Comparison of ENCODE assay signal across 24 mouse cellular contexts in the genomic region with DNA sequence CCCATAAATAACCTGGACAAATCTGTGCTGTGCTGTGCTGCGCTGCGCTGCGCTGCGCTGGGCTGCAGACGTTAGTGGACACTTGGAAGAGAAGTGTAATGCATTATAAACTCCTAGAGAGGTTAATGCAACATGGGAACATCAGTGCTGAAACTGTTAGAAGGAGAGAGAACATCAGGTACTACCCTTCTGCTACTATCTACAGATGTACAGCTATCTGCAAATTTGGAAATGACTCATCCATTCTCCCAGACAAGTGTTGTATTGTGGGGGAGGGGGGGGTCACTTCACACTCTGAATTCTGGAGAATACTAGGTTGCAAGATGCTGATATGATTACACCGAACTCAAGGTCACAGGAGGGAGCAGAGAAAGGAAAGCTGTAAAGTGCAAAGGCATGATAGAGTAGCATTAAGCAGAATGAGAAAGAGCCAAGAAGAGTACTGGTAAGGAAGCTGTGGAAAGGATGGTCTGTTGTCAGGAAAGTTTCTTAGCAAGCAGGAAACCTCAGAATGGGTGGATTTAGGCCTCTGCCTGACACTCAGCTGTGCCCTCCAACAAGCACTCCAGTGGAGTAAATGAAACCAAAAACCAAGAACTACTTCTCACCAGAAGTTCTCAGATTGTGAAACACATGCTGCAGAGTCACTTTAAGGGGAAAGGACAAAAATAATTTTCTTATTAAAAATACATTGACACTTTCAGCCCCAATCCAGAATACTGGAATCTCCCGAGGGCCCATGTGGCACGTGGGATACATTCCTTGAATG.
DNase-seq lines count a peak whose midpoint lies in the region; ATAC-seq and TF ChIP-seq lines count a peak whose summit lies in the region.
"Had no signal": no experiment of that assay in that cellular context is flagged by ENCODE, and none has a peak within 500 bp of the region (broad histone marks: within the 10 kb centered on the region; RNA-seq: fewer than 3 reads in every experiment).

No protein-coding gene starts in this region.

- H3K4me2 ChIP-seq in lung, postnatal 0 days (replicated peaks; ENCODE audit: low read depth, low read length): no peak overlapping the region
- H3K4me2 ChIP-seq in myocyte (ENCODE audit: low read depth): peak overlapping the region; percentile 24
- no peak overlapping the region for H3K4me2 ChIP-seq in hindbrain, embryonic 16.5 days (ENCODE audit: low read length)
- H3K4me2 ChIP-seq: embryonic facial prominence, embryonic 12.5 days; forebrain, embryonic 12.5 days; heart, embryonic 12.5 days; hindbrain, embryonic 14.5 days; limb, embryonic 12.5 days; liver, embryonic 12.5 days; midbrain, embryonic 13.5 days had no signal

- no peaks in the 10 kb centered on the region for H3K9me3 ChIP-seq in lung, postnatal 0 days (ENCODE audit: low read length)
- H3K9me3 ChIP-seq in hindbrain, embryonic 16.5 days (ENCODE audit: control insufficient read depth, low read length): no peaks in the 10 kb centered on the region
- H3K9me3 ChIP-seq: embryonic facial prominence, embryonic 12.5 days; forebrain, embryonic 12.5 days; heart, embryonic 12.5 days; limb, embryonic 12.5 days; liver, embryonic 12.5 days; midbrain, embryonic 13.5 days had no signal

- 75% methylated on average over 8 of the region's 8 CpGs for WGBS in lung, postnatal 0 days
- 84% methylated on average over 8 of the region's 8 CpGs for WGBS in hindbrain, embryonic 16.5 days

- H3K79me2 ChIP-seq in myocyte (ENCODE audit: control insufficient read depth, insufficient read depth): no peaks in the 10 kb centered on the region

- TF ChIP-seq CTCF in lung, postnatal 0 days (IDR thresholded peaks at IDR 0.05): no peak

- no peak overlapping the region for H3K4me3 ChIP-seq in lung, postnatal 0 days (ENCODE audit: low read depth, low read length)
- H3K4me3 ChIP-seq in myocyte: no peak overlapping the region
- H3K4me3 ChIP-seq in hindbrain, embryonic 16.5 days (ENCODE audit: low read length): no peak overlapping the region
- H3K4me3 ChIP-seq: embryonic facial prominence, embryonic 12.5 days; forebrain, embryonic 12.5 days; gastrocnemius, adult 2 months; heart, embryonic 12.5 days; limb, embryonic 12.5 days; liver, embryonic 12.5 days; megakaryocyte, embryonic 14.5 days; midbrain, embryonic 13.5 days had no signal

- no peaks in the 10 kb centered on the region for H3K4me1 ChIP-seq in lung, postnatal 0 days (ENCODE audit: insufficient read depth, low read depth, low read length)
- H3K4me1 ChIP-seq in hindbrain, embryonic 16.5 days (ENCODE audit: control insufficient read depth, insufficient read depth, low read depth, low read length): peaks cover 2% of the 10 kb centered on the region
- H3K4me1 ChIP-seq: liver, embryonic 12.5 days had no signal

- TF ChIP-seq POLR2A in myocyte (IDR thresholded peaks at IDR 0.05; ENCODE audit: insufficient read length, low read depth): no peak

- no peak for DNase-seq in frontal cortex, postnatal 10 days (ENCODE audit: low spot score in 2 of 2)
- peak; percentile 33 for DNase-seq in lung, postnatal 0 days (ENCODE audit: low spot score)
- no peak for DNase-seq in lung, postnatal 4 days
- DNase-seq in brain, adult 2 months (ENCODE audit: low read depth, low spot score): peak; percentile 29
- DNase-seq in embryo, embryonic 10.5 days (ENCODE audit: low spot score): no peak
- DNase-seq: adrenal gland, postnatal 10 days; cerebellum, adult 9-11 months; gastrocnemius, adult 2 months; kidney, adult 2 months; lung, adult 2 months had no signal

- TF ChIP-seq EP300 in lung, postnatal 0 days (IDR thresholded peaks at IDR 0.05): no peak

- no peaks in the 10 kb centered on the region for H3K36me3 ChIP-seq in lung, postnatal 0 days (ENCODE audit: insufficient read depth, low read length)
- no peaks in the 10 kb centered on the region for H3K36me3 ChIP-seq in myocyte (ENCODE audit: control insufficient read depth, insufficient read depth)
- H3K36me3 ChIP-seq in hindbrain, embryonic 16.5 days (ENCODE audit: control insufficient read depth, insufficient read depth, low read length): no peaks in the 10 kb centered on the region
- H3K36me3 ChIP-seq: embryonic facial prominence, embryonic 12.5 days; forebrain, embryonic 12.5 days; G1E; heart, embryonic 12.5 days; limb, embryonic 12.5 days; liver, embryonic 12.5 days; midbrain, embryonic 13.5 days had no signal

- peak; percentile 56; the same call in 1 of the 2 replicates for ATAC-seq in frontal cortex, adult (ENCODE audit: low TSS enrichment)
- no peak for ATAC-seq in lung, postnatal 0 days
- no peak for ATAC-seq in hindbrain, embryonic 16.5 days
- ATAC-seq: activated CD4-positive, CD25-positive, alpha-beta regulatory T cell, adult 4 months; liver, embryonic 12.5 days; midbrain, embryonic 13.5 days had no signal

- no peak overlapping the region for H3K27ac ChIP-seq in lung, postnatal 0 days (ENCODE audit: low read length)
- H3K27ac ChIP-seq in hindbrain, embryonic 16.5 days (ENCODE audit: low read depth, low read length): no peak overlapping the region
- H3K27ac ChIP-seq: embryonic facial prominence, embryonic 12.5 days; forebrain, embryonic 12.5 days; gastrocnemius, adult 2 months; hindbrain, embryonic 14.5 days; kidney, postnatal 0 days; limb, embryonic 12.5 days; liver, embryonic 12.5 days; midbrain, embryonic 13.5 days had no signal

- H3ac ChIP-seq in myocyte (ENCODE audit: control insufficient read depth, insufficient read length): no peak overlapping the region

- H3K9ac ChIP-seq in lung, postnatal 0 days (replicated peaks; ENCODE audit: low read depth): no peak overlapping the region
- no peak overlapping the region for H3K9ac ChIP-seq in hindbrain, embryonic 16.5 days (ENCODE audit: low read depth, low read length)
- H3K9ac ChIP-seq: embryonic facial prominence, embryonic 12.5 days; forebrain, embryonic 12.5 days; heart, embryonic 12.5 days; hindbrain, embryonic 14.5 days; limb, embryonic 12.5 days; liver, embryonic 12.5 days; midbrain, embryonic 13.5 days had no signal

- H3K27me3 ChIP-seq in lung, postnatal 0 days (replicated peaks; ENCODE audit: insufficient read depth, low read length): no peaks in the 10 kb centered on the region; the same call in 1 of the 2 replicates
- no peaks in the 10 kb centered on the region for H3K27me3 ChIP-seq in myocyte (ENCODE audit: control insufficient read depth, insufficient read depth, insufficient read length)
- H3K27me3 ChIP-seq in hindbrain, embryonic 16.5 days (replicated peaks; ENCODE audit: control insufficient read depth, insufficient read depth, low read length): no peaks in the 10 kb centered on the region

TF ChIP-seq in myocyte, 11 proteins besides CTCF, POLR2A, EP300 and RAD21:
- TF ChIP-seq USF1 (IDR thresholded peaks at IDR 0.05; ENCODE audit: low read depth): no peak
- no peak for TF ChIP-seq CEBPB (IDR thresholded peaks at IDR 0.05; ENCODE audit: insufficient read depth, poor library complexity, severe bottlenecking)
- no peak for TF ChIP-seq SRF (IDR thresholded peaks at IDR 0.05; ENCODE audit: control insufficient read depth, insufficient read length, low read depth)
- no peak for TF ChIP-seq MAX (IDR thresholded peaks at IDR 0.05; ENCODE audit: low read depth)

Comparison
In these comparisons a context has a peak if more than half of its experiments do, and no peak if none do; other contexts are left out.
1. DNase-seq: peak in lung, postnatal 0 days (single experiment) and brain, adult 2 months (single experiment); none in frontal cortex, postnatal 10 days (0 of 2), lung, postnatal 4 days (0 of 2) and embryo, embryonic 10.5 days (single experiment).